Mouse (Mus musculus): ENCODE data around the gene Tfap2c. TPM values are rescaled to one million over a fixed set of nuclear protein-coding genes. Genes with fewer than 3 reads are reported as not detected.

The Tfap2c gene
- polyA plus RNA-seq, 1 experiment: 0.11 TPM

GRCm38 (mm10) chr2:172551872-172552271 lies 2.5 kb downstream of the Tfap2c start:
- H3K27ac ChIP-seq (ENCODE audit: control insufficient read depth, insufficient read depth, low read depth, low read length): no peak overlapping the region
- H3K36me3 ChIP-seq (ENCODE audit: control insufficient read depth, insufficient read depth, low read length): no peaks in the 10 kb centered on the region
- H3K4me3 ChIP-seq (ENCODE audit: control insufficient read depth, low read depth, low read length): no peak overlapping the region
- peaks cover 15% of the 10 kb centered on the region for H3K4me1 ChIP-seq (ENCODE audit: control insufficient read depth, insufficient read depth, low read length)
- TF ChIP-seq POLR2A (IDR thresholded peaks at IDR 0.05; ENCODE audit: control insufficient read depth, low read depth, low read length) (no peak), CTCF (IDR thresholded peaks at IDR 0.05; ENCODE audit: control insufficient read depth, insufficient read depth, insufficient replicate concordance, low read depth, low read length) (no peak)
- peaks cover 14% of the 10 kb centered on the region for H3K27me3 ChIP-seq (ENCODE audit: control insufficient read depth, insufficient read depth, low read length)

GRCm38 (mm10) chr2:172552666-172553065 lies 3.3 kb downstream of the Tfap2c start:
- H3K4me3 ChIP-seq (ENCODE audit: control insufficient read depth, low read depth, low read length): no peak overlapping the region
- H3K36me3 ChIP-seq (ENCODE audit: control insufficient read depth, insufficient read depth, low read length): no peaks in the 10 kb centered on the region
- no peak overlapping the region for H3K27ac ChIP-seq (ENCODE audit: control insufficient read depth, insufficient read depth, low read depth, low read length)
- TF ChIP-seq POLR2A (IDR thresholded peaks at IDR 0.05; ENCODE audit: control insufficient read depth, low read depth, low read length) (no peak), CTCF (IDR thresholded peaks at IDR 0.05; ENCODE audit: control insufficient read depth, insufficient read depth, insufficient replicate concordance, low read depth, low read length) (no peak)
- peaks cover 12% of the 10 kb centered on the region for H3K27me3 ChIP-seq (ENCODE audit: control insufficient read depth, insufficient read depth, low read length)
- peaks cover 15% of the 10 kb centered on the region for H3K4me1 ChIP-seq (ENCODE audit: control insufficient read depth, insufficient read depth, low read length)

GRCm38 (mm10) chr2:172554211-172554610 lies 4.8 kb downstream of the Tfap2c start:
- Histone ChIP-seq H3K36me3 (ENCODE audit: control insufficient read depth, insufficient read depth, low read length) (no peaks in the 10 kb centered on the region), H3K4me3 (ENCODE audit: control insufficient read depth, low read depth, low read length) (no peak overlapping the region), H3K27me3 (ENCODE audit: control insufficient read depth, insufficient read depth, low read length) (peaks cover 5% of the 10 kb centered on the region), H3K27ac (ENCODE audit: control insufficient read depth, insufficient read depth, low read depth, low read length) (no peak overlapping the region), H3K4me1 (ENCODE audit: control insufficient read depth, insufficient read depth, low read length) (peaks cover 13% of the 10 kb centered on the region)
- TF ChIP-seq CTCF (IDR thresholded peaks at IDR 0.05; ENCODE audit: control insufficient read depth, insufficient read depth, insufficient replicate concordance, low read depth, low read length) (no peak), POLR2A (IDR thresholded peaks at IDR 0.05; ENCODE audit: control insufficient read depth, low read depth, low read length) (no peak)

GRCm38 (mm10) chr2:172558674-172559468 lies 9.5 kb downstream of the Tfap2c start:
- Histone ChIP-seq H3K4me3 (ENCODE audit: control insufficient read depth, low read depth, low read length) (no peak overlapping the region), H3K27me3 (ENCODE audit: control insufficient read depth, insufficient read depth, low read length) (no peaks in the 10 kb centered on the region), H3K4me1 (ENCODE audit: control insufficient read depth, insufficient read depth, low read length) (no peaks in the 10 kb centered on the region), H3K27ac (ENCODE audit: control insufficient read depth, insufficient read depth, low read depth, low read length) (no peak overlapping the region), H3K36me3 (ENCODE audit: control insufficient read depth, insufficient read depth, low read length) (no peaks in the 10 kb centered on the region)
- TF ChIP-seq POLR2A (IDR thresholded peaks at IDR 0.05; ENCODE audit: control insufficient read depth, low read depth, low read length): no peak
- no peak for TF ChIP-seq CTCF (IDR thresholded peaks at IDR 0.05; ENCODE audit: control insufficient read depth, insufficient read depth, insufficient replicate concordance, low read depth, low read length)

GRCm38 (mm10) chr2:172561016-172561415 lies 11.6 kb downstream of the Tfap2c start:
- H3K4me1 ChIP-seq (ENCODE audit: control insufficient read depth, insufficient read depth, low read length): no peaks in the 10 kb centered on the region
- no peak overlapping the region for H3K27ac ChIP-seq (ENCODE audit: control insufficient read depth, insufficient read depth, low read depth, low read length)
- TF ChIP-seq CTCF (IDR thresholded peaks at IDR 0.05; ENCODE audit: control insufficient read depth, insufficient read depth, insufficient replicate concordance, low read depth, low read length) (no peak), POLR2A (IDR thresholded peaks at IDR 0.05; ENCODE audit: control insufficient read depth, low read depth, low read length) (no peak)
- H3K4me3 ChIP-seq (ENCODE audit: control insufficient read depth, low read depth, low read length): no peak overlapping the region
- H3K36me3 ChIP-seq (ENCODE audit: control insufficient read depth, insufficient read depth, low read length): no peaks in the 10 kb centered on the region
- H3K27me3 ChIP-seq (ENCODE audit: control insufficient read depth, insufficient read depth, low read length): no peaks in the 10 kb centered on the region

- TF ChIP-seq CTCF (IDR thresholded peaks at IDR 0.05; ENCODE audit: control insufficient read depth, insufficient read depth, insufficient replicate concordance, low read depth, low read length) (no peak), POLR2A (IDR thresholded peaks at IDR 0.05; ENCODE audit: control insufficient read depth, low read depth, low read length) (no peak)
- Histone ChIP-seq H3K4me3 (ENCODE audit: control insufficient read depth, low read depth, low read length) (no peak overlapping the region), H3K4me1 (ENCODE audit: control insufficient read depth, insufficient read depth, low read length) (no peaks in the 10 kb centered on the region), H3K27me3 (ENCODE audit: control insufficient read depth, insufficient read depth, low read length) (no peaks in the 10 kb centered on the region), H3K27ac (ENCODE audit: control insufficient read depth, insufficient read depth, low read depth, low read length) (no peak overlapping the region), H3K36me3 (ENCODE audit: control insufficient read depth, insufficient read depth, low read length) (no peaks in the 10 kb centered on the region)
Observed at GRCm38 (mm10) chr2:172567835-172568234, 18.4 kb downstream of the Tfap2c start.

GRCm38 (mm10) chr2:172568466-172568865 lies 19.1 kb downstream of the Tfap2c start:
- Histone ChIP-seq H3K36me3 (ENCODE audit: control insufficient read depth, insufficient read depth, low read length) (no peaks in the 10 kb centered on the region), H3K27me3 (ENCODE audit: control insufficient read depth, insufficient read depth, low read length) (no peaks in the 10 kb centered on the region), H3K4me3 (ENCODE audit: control insufficient read depth, low read depth, low read length) (no peak overlapping the region), H3K4me1 (ENCODE audit: control insufficient read depth, insufficient read depth, low read length) (no peaks in the 10 kb centered on the region), H3K27ac (ENCODE audit: control insufficient read depth, insufficient read depth, low read depth, low read length) (no peak overlapping the region)
- no peak for TF ChIP-seq POLR2A (IDR thresholded peaks at IDR 0.05; ENCODE audit: control insufficient read depth, low read depth, low read length)
- TF ChIP-seq CTCF (IDR thresholded peaks at IDR 0.05; ENCODE audit: control insufficient read depth, insufficient read depth, insufficient replicate concordance, low read depth, low read length): no peak
